Mouse (Mus musculus): Measurements from ENCODE around the gene Gnaz.

Gene Gnaz

DNA sequence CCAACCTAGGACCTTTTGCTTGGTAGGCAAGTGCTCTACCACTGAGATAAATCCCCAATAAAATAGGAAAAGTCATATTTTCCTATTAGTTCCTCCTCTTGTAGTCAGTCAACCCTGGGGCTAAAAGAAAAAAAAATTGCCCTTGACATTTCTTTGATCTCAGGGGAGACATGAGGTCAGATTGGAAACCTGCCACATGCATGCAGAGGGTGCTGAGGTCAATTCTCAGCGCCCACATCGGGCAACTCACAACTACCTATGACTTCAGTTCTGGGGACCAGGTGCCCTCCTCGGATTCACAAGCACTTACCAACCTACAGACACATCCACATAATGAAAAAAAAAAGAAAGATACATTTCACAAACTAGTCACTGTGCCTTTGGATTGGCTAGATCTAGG is 63.3 kb downstream of the Gnaz start:
- DNase-seq (ENCODE audit: low read depth): no peak

DNA sequence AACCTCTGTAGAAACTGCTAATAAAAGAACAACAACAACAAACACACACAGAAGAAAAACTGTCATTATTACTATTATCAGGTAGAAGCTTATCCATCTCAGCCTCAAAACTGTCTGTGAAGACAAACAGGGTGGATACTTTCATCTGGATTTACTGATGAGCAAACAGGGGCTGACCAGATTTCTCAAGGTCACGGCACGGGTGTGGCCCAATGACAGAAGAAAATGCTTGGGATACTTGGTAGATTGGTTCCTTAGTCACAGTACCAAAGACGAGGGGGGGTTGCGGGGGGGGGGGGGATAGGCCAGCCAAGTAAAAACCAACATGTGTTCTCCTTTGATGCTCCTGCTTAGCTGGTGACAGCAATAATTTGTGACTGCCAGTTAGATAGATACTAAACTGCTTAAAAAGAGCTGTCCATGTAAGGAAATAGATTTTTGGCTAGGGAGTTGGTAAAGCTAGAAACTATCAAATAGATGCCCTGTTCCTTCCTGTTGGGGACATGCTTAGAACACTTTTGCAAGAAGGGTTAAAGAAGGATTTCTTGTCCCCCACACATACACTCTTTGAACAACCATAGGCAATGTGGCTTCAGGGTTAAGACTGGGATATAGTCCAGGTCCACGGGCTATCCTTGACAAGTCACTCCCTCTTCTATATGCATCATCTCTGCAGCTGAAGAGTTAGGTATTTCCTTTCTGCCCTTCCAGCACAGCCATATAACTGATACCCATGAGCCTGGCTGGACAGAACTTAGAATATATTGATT is 64.6 kb downstream of the Gnaz start:
- no peak for DNase-seq (ENCODE audit: low read depth)

DNA sequence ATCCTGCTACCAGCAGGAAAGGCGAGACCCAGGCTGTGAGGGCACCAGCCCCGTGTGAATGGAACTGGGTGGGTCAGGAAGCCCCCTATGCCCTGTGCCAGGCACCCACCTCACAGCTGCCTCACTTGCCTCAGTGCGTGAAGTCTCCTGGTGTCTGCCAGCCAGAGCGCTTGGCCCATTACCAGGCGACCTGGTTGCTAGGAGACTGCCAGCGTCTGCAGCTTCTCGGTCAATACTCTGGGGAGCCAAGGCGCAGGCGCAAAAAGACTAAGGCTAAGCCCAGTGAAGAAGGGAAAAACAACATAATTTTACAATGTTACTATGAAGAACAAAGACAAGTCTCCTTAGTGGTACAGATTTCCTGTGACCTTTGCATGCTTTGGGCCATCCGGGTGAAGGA is 65.4 kb downstream of the Gnaz start, which contains the start of gene Rsph14:
Gene Rsph14 (minus strand): TSS at position 192 of the 400 bp plus-strand sequence.
- no peak for DNase-seq (ENCODE audit: low read depth)

DNA sequence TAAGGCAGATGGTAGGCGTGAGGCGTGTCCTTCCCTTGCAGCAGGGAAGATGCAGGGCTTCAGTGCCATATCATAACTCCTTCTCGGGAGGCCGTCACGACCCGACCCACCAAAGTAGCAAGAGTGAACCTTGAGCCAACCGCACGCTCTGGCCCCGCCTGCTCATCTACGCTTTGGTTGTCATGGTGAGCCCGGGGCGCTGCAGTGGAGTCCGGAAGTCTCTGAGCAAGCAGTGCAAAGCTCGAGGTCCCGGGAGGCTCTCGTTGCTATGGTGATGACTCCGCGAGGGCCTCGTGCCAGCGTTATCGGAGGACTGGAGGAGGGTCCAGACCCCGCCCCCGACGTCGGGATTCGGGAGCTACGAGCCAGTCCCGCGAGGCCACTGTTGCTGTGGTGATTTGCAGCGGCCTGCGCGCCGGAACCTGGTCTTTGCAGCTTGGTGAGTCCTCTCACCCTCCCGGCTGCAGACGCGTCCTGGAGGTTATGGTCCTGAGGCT is 70.0 kb downstream of the Gnaz start, which contains the start of gene Rab36:
Gene Rab36 (plus strand): TSS at position 176 of the 497 bp plus-strand sequence.
- DNase-seq (ENCODE audit: low read depth): peak; percentile 88

DNA sequence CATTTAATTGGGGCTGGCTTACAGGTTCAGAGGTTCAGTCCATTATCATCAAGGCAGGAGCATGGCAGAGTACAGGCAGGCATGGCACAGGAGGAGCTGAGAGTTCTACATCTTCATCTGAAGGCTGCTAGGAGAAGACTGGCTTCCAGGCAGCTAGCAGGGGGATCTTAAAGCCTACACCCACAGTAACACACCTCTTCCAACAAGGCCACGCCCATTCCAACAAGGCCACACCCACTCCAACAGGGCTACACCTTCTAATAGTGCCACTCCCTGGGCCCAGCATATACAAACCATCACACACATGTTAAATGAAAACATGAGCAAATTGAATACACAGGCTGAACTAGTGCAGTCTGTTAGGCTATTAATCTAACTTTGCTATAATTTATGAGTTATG is 75.1 kb downstream of the Gnaz start:
- DNase-seq (ENCODE audit: low read depth): peak; percentile 42

DNA sequence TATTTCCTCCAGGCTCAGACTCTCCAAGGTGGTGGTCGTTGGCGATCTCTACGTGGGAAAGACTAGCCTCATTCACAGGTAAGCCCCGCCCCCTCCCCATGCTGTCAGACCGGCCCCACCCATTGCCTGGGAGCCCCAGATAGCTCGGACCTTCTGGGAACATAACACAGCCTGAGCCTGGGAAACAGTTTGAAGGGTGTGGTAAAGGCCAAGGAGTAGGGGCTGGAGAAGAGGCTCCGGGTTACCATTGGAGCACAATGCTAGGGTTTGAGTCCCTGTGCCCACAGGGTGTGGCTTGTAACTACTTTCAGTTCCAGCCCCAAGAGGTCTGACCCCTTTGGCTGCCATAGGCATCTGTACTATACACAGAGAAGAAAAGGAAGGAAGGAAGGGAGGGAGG is 77.5 kb downstream of the Gnaz start:
- no peak for DNase-seq (ENCODE audit: low read depth)

DNA sequence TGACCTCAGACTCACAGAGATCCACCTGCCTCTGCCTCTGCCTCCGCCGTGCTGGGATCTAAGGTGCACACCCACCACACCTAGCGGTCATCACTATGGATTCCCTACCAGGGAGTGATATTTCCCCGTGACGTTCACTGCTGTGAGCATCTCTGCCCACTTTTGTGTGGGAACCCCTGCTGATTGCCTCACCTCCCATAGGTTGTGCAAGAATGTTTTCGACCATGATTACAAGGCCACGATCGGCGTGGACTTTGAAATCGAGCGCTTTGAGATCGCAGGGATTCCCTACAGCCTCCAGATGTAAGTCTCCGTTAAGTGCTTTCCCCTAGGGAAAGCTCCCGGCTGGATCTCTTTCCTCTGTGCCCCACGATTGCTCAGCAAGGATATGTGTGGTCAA is 78.9 kb downstream of the Gnaz start:
- no peak for DNase-seq (ENCODE audit: low read depth)

DNA sequence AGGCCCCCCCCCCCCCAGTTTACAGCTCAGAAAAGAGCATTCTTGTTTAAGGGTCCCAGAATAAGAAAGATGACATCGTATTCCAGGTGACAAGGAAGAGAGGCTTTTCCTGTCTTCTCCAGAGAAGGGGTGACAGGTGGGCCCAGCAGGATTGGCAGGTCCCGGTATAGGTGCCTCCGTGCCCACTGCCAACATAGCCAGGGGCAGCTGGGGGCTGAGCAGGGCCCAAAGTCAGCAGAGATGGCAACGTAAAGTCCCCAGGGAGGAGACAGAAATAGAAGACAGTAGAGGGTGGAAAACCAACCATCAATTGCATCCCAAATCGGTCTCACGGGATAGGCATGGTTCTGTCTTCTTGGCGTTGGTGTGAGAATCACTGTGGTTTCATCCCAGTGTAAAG is 81.7 kb downstream of the Gnaz start:
- no peak for DNase-seq (ENCODE audit: low read depth)

DNA sequence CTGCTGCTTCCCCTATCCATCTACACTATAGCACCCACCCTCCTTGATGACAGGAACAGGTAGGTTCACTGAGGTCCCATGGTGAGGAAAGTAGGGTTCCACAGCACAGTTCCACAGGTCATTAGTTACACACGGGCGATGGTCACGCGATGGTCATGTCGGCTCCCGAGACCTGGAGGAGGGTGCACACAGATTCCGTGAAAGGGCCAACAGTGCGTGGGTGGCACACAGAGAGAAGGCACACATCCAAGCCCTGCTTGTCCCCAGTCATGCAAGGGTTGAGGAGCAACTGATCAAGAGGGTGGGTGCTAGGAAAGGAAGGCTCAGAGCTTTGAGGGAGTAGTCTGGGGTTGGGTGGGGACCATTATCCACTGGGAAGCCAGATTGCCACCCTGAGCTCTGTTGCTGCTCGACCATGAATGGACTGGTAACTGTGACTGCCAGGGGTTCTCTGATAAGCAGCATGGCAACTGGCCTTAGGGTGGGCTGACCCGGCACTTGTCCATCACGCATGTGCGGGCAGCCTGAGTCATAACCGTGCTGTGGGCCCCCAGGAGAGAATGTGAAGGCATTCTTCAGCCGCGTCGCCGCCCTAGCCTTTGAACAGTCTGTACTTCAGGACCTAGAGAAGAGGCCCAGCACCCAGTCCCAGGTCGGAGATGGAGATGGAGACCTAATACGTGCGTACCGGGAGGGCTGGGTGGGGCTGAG is 84.5 kb downstream of the Gnaz start:
- DNase-seq (ENCODE audit: low read depth): no peak

DNA sequence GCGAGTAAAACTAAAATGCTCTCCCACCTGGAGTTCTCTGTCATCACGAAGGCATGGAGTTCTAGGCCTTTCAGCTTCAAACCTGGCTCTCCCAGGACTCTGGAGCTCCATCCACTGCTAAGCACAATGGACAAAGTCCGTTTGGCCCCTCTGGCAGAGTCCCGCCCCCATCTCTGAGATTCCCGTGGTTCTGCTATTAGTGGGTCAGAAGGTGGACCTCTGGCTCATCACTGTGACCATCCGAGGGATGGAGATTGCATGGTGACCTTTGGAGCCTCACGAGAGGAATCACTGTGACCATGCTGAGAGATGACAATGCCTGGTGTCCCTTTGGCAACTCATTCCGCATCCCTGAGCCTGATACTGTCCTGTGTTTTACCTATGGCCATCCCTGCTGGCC is 85.9 kb downstream of the Gnaz start:
- DNase-seq (ENCODE audit: low read depth): no peak

DNA sequence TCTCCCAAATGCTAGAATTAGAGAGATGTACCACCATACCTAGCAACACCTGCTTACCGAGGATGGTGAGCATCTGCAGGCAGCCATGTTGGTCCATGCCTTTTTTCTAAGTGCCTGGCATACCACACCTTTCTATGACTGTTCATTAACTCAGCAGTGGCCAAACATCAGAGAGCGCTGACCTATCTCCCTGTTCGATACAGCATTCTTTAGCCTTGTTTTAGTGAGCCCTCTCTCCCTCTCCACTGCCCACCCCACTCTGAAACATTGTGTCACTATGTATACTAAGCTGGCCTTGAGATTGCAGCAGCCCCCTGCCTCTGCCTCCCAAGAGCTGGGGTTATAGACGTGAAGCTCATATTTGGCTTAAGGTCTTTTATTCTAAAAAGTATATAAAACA is 86.7 kb downstream of the Gnaz start:
- no peak for DNase-seq (ENCODE audit: low read depth)

DNA sequence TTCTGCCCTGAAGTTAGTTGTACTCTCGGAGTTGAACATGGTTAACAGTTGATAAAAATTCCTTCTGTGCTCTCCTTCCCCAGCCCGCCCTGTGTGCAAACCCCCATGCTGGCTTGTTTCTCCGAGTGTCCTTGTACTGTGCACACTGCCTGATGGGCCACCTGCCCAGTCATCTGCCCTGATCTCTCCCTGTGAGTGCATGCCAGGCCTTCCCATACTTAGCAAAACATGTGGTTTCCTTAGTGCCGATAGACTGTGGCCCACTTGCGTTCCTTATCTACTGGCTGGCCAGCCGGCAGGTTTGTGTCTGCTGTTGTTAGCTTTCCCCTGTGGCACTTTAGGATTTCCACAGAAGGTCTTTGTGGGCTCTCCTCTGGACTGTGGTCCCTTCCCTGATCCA is 87.1 kb downstream of the Gnaz start:
- no peak for DNase-seq (ENCODE audit: low read depth)

DNA sequence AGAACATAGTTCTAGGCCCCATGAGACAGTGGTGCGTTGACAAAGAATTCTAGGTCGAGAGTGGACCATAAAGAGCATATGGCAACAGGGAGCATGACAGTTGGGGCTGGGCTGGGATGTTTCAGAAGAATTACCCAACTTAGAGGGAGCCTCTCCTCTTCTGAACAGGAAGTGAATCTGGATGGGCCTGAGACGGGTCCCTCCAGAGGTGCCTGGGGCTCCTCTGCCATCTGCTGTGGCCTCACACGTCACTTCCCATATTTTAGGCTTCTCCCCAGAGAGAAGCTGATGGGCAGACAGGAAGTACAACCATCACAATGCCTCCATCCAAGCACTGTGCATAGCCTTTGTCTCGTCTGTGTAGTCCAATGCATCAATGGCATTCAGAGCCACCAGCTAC is 88.7 kb downstream of the Gnaz start:
- no peak for DNase-seq (ENCODE audit: low read depth)

DNA sequence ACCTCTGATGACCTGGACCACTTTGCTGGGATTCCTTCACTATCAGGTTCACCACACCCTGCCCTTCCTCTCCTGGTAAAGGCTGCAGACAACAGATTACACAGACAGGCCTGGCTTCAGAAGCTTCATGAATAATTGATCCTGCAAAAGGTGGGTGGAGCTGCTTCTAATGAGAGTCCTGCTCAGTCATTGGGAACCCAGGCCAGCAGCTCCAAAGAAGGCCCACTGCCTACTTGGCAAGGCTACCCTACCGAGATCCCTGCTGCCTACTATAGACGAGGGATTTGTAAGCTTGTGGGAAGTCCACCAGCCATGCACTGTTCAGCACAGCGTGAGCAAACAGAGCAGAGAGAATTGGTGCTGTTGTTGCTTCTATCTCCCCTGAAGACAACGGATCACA is 89.3 kb downstream of the Gnaz start:
- DNase-seq (ENCODE audit: low read depth): no peak

DNA sequence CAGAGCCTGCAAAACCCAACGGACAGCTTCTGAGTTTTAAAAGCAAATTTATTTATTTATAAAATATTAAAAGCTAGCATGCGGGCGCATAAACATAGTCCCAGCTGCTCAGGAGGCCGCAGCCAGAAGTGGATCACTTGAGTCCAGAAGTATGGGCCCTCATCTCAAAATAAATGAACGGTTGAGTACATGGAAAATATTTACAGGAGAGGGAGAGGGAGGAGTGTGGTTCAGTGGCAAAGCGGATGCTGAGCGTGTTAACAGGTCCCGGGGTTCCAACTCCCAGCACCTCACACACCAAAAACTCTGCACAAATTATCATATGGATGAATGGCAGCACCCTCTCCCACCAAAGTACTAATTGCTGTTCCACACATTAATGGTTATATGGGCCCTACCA is 91.4 kb downstream of the Gnaz start:
- no peak for DNase-seq (ENCODE audit: low read depth)

DNA sequence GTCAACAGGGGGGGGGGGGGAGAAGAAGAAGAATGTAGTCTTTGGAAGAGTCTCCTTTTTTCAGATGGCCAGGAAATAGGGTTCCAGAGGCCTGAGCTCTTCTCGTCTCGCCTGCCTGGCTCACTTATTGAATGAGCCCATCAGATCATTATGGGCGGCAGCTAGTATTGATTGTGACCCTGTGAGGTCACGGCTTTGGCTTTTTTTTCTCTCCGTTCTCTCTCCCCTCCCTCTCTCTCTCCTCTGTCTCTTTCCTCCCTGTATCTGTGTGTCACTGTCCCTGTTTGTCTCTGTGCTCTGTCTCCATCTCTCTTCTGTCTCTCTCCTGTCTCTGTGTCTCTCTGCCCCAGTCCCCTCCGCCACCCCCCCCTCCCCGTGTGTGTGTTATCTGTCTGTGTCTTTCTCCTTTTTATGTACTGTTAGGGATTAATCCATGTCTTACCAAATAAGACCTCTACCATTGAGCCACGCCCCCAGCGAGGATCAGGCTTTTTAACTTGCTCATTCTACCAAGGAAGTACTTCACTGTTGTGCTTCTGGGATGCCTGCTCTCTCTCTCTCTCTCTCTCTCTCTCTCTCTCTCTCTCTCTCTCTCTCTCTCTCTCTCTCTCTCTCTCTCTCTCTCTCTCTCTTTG is 91.9 kb downstream of the Gnaz start:
- no peak for DNase-seq (ENCODE audit: low read depth)

DNA sequence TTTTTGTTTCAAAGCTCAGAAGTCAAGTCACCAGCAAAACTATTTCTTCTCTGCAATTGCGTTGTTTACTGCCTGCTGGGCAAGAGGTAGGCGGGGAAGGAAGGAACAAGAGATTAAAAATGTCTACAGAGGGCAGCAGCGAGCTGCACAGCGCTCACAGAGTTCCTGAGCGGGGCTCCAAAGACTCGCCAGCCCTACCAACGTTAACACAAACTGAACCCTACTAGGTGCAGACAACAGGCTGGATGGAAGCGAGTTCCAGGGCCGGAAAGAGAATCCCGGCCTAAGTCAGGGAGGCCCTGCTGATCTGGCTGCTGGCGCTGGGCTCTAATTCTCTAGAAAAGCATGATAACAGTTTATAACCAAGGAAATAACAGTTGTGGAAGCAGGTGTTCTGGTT is 92.4 kb downstream of the Gnaz start:
- peak; percentile 89 for DNase-seq (ENCODE audit: low read depth)

DNA sequence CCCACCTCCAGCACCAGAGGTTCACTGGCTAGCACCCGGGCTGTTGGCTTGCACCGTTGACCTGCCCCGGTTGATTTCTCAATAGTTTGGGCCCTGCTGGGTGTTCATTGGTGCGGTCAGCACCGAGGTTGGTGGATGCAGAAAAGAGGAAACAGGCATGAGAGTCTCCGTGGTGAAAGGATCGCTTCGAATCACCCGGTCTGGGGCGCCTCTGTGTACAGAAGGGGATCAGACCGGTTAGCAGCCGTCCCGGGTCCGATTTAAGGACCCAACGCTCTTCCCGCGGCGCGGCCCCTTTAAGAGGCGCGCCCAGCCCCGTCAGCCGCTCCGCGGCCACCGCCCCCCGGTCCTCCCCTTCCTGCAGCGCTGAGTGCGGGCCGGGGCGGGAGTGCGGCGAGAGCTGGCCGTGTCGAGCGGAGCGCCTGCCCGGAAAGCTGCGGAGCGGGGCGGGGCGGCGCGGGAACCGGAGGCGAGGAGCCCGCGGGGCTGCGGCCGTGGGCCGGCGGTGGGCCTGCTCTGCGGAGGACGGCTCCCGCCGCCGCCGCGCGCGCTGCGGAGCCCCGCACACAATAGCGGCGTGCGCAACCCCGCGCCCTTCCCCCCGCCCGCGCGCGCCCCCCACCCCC is 93.4 kb downstream of the Gnaz start, which contains the start of gene Bcr:
Gene Bcr (plus strand): TSS at position 376 of the 626 bp plus-strand sequence.
- DNase-seq (ENCODE audit: low read depth): peak; percentile 84

DNA sequence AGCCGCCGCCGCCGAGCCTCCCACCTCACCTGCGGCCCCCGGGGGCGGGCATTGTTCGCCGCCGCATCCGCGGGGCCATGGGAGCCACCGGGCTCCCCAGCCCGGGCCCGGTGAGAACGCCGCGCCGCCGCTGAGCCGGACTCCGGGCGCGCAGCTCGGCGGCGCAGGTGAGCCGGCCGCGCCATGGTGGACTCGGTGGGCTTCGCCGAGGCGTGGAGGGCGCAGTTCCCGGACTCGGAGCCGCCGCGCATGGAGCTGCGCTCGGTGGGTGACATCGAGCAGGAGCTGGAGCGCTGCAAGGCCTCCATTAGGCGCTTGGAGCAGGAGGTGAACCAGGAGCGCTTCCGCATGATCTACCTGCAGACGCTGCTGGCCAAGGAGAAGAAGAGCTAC is 93.9 kb downstream of the Gnaz start:
- DNase-seq (ENCODE audit: low read depth): peak; percentile 46

DNA sequence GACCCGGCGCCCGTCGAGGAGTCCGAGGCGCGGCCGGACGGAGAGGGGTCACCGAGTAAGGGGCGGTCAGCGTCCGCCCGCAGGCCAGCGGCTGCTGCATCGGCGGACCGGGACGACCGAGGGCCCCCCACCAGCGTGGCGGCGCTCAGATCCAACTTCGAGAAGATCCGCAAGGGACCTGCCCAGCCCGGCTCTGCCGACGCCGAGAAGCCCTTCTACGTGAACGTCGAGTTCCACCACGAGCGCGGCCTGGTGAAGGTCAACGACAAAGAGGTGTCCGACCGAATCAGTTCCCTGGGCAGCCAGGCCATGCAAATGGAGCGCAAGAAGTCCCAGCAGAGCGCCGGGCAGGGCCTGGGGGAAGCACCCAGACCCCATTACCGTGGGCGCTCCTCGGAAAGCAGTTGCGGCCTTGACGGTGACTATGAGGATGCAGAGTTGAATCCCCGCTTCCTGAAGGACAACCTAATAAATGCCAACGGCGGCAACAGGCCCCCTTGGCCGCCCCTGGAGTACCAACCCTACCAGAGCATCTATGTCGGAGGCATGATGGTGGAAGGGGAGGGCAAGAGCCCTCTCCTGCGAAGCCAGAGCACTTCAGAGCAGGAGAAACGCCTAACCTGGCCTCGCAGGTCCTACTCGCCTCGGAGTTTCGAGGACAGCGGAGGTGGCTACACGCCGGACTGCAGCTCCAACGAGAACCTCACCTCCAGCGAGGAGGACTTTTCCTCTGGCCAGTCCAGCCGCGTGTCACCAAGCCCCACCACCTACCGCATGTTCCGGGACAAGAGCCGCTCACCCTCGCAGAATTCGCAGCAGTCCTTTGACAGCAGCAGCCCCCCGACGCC is 94.6 kb downstream of the Gnaz start:
- DNase-seq (ENCODE audit: low read depth): peak; percentile 35

DNA sequence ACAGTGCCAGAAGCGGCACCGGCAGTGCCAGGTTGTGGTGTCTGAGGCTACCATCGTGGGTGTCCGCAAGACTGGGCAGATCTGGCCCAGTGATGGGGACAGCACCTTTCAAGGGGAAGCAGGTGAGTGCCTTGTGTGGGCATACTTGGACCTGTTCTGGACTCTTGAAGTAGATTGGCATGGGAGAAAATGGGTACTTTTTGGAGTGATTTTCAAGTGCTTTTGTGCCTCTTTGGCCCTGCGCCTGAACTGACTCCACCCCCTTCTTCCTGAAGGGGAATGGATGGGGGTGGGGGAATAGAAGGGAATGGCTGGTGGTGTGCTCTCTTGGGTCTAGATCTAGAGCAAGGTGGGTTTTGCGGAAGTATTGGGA is 95.2 kb downstream of the Gnaz start:
- peak; percentile 21 for DNase-seq (ENCODE audit: low read depth)

All from induced T-regulatory cell, adult 2 months (primary cell).